Mouse (Mus musculus) kidney, adult 2 months (tissue): ENCODE data around the gene Bend4.

Source experiments
- CTCF ChIP-seq: fragments of 200-500 bp; conservative IDR thresholded peaks from 2 replicates; pipeline ENCODE4 v1.5.1; 2011; ENCODE audit warnings: low read depth, mild to moderate bottlenecking, control low read depth, low read length, moderate library complexity, mixed read lengths; ENCODE audit not compliant: insufficient read depth, insufficient read length
- POLR2A ChIP-seq: fragments of 200-500 bp; IDR thresholded peaks from one replicate; pipeline ENCODE4 v1.6.1; 2011; ENCODE audit warnings: low read depth, low read length, control low read depth

- TF ChIP-seq POLR2A (no peak), CTCF (no peak)
Observed at GRCm38 (mm10) chr5:67456841-67457240, 28.7 kb upstream of the Bend4 start.
